Mouse (Mus musculus) mesoderm, embryonic 11.5 days (tissue): ENCODE results near the gene Rhbdl2.

ENCODE experiments used
- DNase-seq: peaks from one replicate; pipeline ENCODE4 v3.0.0-alpha.2; 2012; ENCODE audit warnings: low read depth, low spot score

Gene Rhbdl2

GRCm38 (mm10) chr4:123814030-123814501 is 26.4 kb downstream of the Rhbdl2 start:
- peak; percentile 23 for DNase-seq

- DNase-seq, result peak; percentile 21
Observed at GRCm38 (mm10) chr4:123819093-123819610, 31.5 kb downstream of the Rhbdl2 start.

- DNase-seq, result no peak
Observed at GRCm38 (mm10) chr4:123842126-123842525, 54.5 kb downstream of the Rhbdl2 start.

GRCm38 (mm10) chr4:123856888-123857287 is 69.2 kb downstream of the Rhbdl2 start:
- DNase-seq, result no peak

- no peak for DNase-seq
Observed at GRCm38 (mm10) chr4:123858090-123858489, 70.4 kb downstream of the Rhbdl2 start.

- DNase-seq, result no peak
Observed at GRCm38 (mm10) chr4:123859379-123859778, 71.7 kb downstream of the Rhbdl2 start, which contains the start of gene 4933427I04Rik. 4933427I04Rik (plus strand) TSS chr4:123859679.

GRCm38 (mm10) chr4:123859803-123860202 is 72.1 kb downstream of the Rhbdl2 start:
- DNase-seq, result no peak

- DNase-seq, result no peak
Observed at GRCm38 (mm10) chr4:123860621-123861020, 72.9 kb downstream of the Rhbdl2 start.
